Mouse (Mus musculus): ENCODE measurements around the gene Rsbn1l. TPM values are rescaled to one million over a fixed set of nuclear protein-coding genes. Genes with fewer than 3 reads are reported as not detected.

Gene Rsbn1l
- 16.2 TPM for polyA plus RNA-seq (2014; fragmentation: Illumina TruSeq; extraction: RNeasy Lipid Tissue Mini Kit (QIAGEN cat#74804); ENCODE audit: low read depth, low replicate concordance)

DNA sequence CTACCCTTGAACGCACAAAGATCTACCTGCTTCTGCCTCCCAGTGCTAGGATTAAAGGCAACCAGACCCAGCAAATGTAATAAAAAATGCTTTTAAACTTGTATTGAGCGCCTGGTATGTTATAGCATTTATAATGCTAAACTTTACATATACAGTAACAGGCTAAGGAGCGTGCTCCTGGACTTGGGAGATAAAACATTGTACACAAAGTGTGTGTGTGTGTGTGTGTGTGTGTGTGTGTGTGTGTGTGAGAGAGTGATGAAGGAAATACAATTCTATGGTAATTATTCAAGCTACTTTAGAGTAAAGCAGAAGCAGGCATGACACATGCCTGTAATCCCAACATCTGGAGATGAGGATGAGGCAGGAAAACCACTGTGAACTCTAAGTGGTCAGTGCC lies at the start of gene Rsbn1l:
Gene Rsbn1l (minus strand): TSS at position 101 of the 400 bp plus-strand sequence.

DNA sequence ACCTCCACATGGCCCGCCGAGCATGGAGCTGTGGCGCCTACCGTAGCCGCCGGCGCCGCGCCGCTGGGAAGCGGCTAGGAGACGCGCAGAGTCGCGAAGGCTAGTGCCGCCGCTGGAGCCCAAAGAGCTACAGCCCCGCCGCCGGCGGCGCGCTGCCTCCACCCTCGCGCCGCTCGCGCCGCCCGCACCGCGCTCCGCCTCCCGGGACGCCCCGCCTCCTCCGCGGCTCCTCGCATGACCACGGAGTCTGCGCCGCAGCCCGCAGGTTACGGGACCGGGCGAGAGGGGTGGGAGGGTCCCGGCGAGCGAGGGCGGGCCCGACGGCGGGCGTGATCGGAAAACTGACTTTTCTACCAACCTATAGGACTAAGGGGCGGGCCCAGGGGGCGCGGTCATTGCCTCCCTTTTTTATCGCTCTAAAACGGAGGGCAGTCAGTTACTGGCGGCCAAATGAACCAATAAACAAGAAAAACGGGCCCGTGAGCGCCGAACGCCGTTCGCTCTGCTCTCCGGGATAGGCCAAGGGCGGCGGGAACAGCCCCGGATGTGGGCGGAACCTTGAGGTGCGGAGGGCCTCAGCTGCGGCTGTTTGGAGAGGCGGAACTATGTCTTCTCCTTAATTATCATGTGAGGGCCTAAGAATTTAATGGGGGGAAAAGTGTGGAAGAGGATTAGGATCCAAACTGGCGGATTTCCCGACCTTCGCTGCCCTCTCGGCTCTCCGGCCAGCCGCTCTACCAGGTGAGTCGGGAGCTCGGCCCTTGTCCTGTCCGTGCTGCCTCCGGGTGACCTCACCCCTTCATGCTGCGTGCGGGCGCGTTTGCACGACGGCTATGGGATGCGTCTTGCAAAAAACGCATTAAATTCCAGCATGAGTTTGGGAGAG lies 74.0 kb downstream of the Rsbn1l start, which contains the start of the genes Phtf2 and Tmem60:
Gene Phtf2 (minus strand): TSS at position 210 of the 886 bp plus-strand sequence.
Gene Tmem60 (plus strand): TSS at position 277 of the 886 bp plus-strand sequence.

Other genes with a start within 250 kb of the Rsbn1l start
- 16.4 TPM for gene Phtf2, start 74.3 kb downstream of the Rsbn1l start, polyA plus RNA-seq (2014; fragmentation: Illumina TruSeq; extraction: RNeasy Lipid Tissue Mini Kit (QIAGEN cat#74804); ENCODE audit: low read depth, low replicate concordance)
- gene Tmem60, start 74.2 kb downstream of the Rsbn1l start, polyA plus RNA-seq (2014; fragmentation: Illumina TruSeq; extraction: RNeasy Lipid Tissue Mini Kit (QIAGEN cat#74804); ENCODE audit: low read depth, low replicate concordance), result 159 TPM
- gene Ptpn12, start 99.5 kb upstream of the Rsbn1l start, polyA plus RNA-seq (2014; fragmentation: Illumina TruSeq; extraction: RNeasy Lipid Tissue Mini Kit (QIAGEN cat#74804); ENCODE audit: low read depth, low replicate concordance), result 27.5 TPM
- gene Gsap, start 229.9 kb upstream of the Rsbn1l start, polyA plus RNA-seq (2014; fragmentation: Illumina TruSeq; extraction: RNeasy Lipid Tissue Mini Kit (QIAGEN cat#74804); ENCODE audit: low read depth, low replicate concordance), result 5.8 TPM